Mouse (Mus musculus) brown adipose tissue, adult 24 weeks (tissue): ENCODE measurements at regions not wholly inside any gene's neighbourhood (a gene's known extent, or its start where the extent isn't known, plus 50 kb on each side); places are given as distances from the start of the nearest gene placed in this dataset.
A peak's percentile ranks its signal among the peaks of the same experiment; 100 is the strongest.

Experiments
- H3K27ac ChIP-seq: fragments of 200-500 bp; replicated peaks from 2 replicates; pipeline ENCODE4 v1.5.1; 2012; ENCODE audit warnings: low read depth, mild to moderate bottlenecking, low read length
- H3K4me1 ChIP-seq: fragments of 200-500 bp; 2 replicates; pipeline ENCODE4 v1.6.1; 2012; ENCODE audit warnings: low read length, mixed read lengths; ENCODE audit not compliant: control insufficient read depth, insufficient read depth, insufficient read length
- H3K4me3 ChIP-seq: fragments of 200-500 bp; 2 replicates; pipeline ENCODE4 v1.5.1; 2012; ENCODE audit warnings: low read depth, mild to moderate bottlenecking, low read length, moderate library complexity; ENCODE audit not compliant: insufficient read depth

- no peaks in the 10 kb centered on the region for H3K4me1 ChIP-seq
- H3K27ac ChIP-seq: no peak overlapping the region
- no peak overlapping the region for H3K4me3 ChIP-seq
Measured at GRCm38 (mm10) chr2:166412031-166412858, 256.8 kb upstream of the Sulf2 start.

- Histone ChIP-seq H3K4me1 (no peaks in the 10 kb centered on the region), H3K27ac (no peak overlapping the region), H3K4me3 (no peak overlapping the region)
Measured at GRCm38 (mm10) chr2:166409391-166409790, 253.9 kb upstream of the Sulf2 start.

GRCm38 (mm10) chr2:166408806-166409205 lies 253.3 kb upstream of the Sulf2 start:
- Histone ChIP-seq H3K27ac (no peak overlapping the region), H3K4me3 (no peak overlapping the region), H3K4me1 (no peaks in the 10 kb centered on the region)

- Histone ChIP-seq H3K4me1 (no peaks in the 10 kb centered on the region), H3K27ac (no peak overlapping the region), H3K4me3 (no peak overlapping the region)
Measured at GRCm38 (mm10) chr2:166408009-166408408, 252.5 kb upstream of the Sulf2 start.

DNA sequence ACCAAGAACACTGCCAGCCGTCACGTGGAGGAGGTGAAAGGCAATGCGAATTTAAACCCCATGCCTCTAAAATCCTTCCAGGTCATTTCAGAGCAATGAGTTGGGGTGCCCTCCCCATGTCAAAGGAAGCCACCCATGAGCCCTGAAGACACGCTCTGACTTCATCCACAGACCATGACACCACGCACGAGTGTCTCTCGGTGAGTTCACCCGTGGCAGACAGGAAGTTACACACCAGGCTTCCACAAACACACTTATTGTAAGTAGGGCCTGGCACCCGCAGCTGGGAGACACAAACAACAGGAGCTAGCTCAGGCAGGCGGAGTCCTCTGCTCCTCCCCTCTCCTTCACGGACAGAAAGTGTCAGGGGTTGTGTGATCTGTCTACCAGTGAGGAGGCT lies 251.4 kb upstream of the Sulf2 start:
- Histone ChIP-seq H3K27ac (no peak overlapping the region), H3K4me1 (no peaks in the 10 kb centered on the region), H3K4me3 (no peak overlapping the region)

GRCm38 (mm10) chr2:166403319-166403718 lies 247.9 kb upstream of the Sulf2 start:
- Histone ChIP-seq H3K4me1 (no peaks in the 10 kb centered on the region), H3K4me3 (no peak overlapping the region), H3K27ac (peak overlapping the region; percentile 90)

- no peak overlapping the region for H3K27ac ChIP-seq
- no peak overlapping the region for H3K4me3 ChIP-seq
- no peaks in the 10 kb centered on the region for H3K4me1 ChIP-seq
Measured at GRCm38 (mm10) chr2:166401860-166402259, 246.4 kb upstream of the Sulf2 start.

DNA sequence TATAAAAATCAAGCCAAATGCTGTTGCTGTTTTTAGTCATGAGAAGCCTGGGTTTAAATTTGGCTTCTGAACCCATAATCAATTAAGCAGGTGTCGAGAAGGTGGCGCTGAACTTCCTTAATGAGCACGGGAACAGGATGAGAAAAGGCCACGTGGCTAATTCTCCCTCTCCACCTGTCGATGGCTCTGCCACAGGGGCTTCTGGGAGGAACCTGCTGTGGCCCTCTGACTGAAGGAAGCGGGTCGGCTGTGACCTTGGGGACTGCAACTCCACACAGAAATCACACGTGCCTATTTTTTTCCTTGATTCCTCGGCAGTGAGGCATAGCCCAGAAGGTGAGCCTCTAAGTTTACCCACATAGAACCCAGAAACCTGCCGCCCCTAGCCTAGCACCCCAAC lies 244.8 kb upstream of the Sulf2 start:
- Histone ChIP-seq H3K27ac (no peak overlapping the region), H3K4me1 (no peaks in the 10 kb centered on the region), H3K4me3 (no peak overlapping the region)

DNA sequence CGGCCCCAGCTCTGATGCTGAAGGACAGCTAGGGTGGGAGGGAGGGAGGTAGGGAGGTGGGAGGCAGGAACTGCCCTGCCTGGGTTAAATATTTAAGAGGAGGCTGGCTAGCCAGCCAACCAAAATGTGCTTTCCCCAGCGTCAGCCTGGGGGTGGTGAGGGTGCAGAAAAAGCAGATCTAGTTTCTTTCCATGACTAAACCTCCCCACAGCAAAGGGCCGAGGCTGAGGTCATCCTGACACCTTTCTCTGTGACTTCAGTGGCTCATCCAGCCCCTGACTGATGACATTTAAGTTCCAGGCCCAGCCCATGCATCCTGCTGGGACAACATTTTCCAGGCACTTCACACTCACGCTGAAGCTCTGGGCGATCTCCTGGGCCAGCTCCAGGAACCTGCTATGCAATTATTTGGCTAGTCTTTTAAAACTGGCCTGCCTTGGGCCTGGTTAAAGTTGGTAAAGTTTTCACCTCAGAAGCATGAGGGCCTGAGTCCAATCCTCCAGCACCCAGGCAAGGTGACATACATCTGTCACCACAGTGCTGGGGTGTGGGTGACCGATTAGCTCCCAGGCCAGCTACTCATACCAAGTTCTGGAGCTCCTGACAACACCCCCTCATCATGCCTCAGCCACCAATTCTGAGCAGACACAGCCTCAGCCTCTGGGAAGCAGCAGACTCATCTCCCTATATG lies 243.8 kb upstream of the Sulf2 start:
- no peak overlapping the region for H3K4me3 ChIP-seq
- no peak overlapping the region for H3K27ac ChIP-seq
- H3K4me1 ChIP-seq: 0 out of 2 replicates have a peak, but pooled peaks cover 3% of the 10 kb centered on the region

GRCm38 (mm10) chr2:166398774-166399139 lies 243.3 kb upstream of the Sulf2 start:
- H3K4me3 ChIP-seq: no peak overlapping the region
- no peak overlapping the region for H3K27ac ChIP-seq
- H3K4me1 ChIP-seq: 0 out of 2 replicates have a peak, but pooled peaks cover 3% of the 10 kb centered on the region

DNA sequence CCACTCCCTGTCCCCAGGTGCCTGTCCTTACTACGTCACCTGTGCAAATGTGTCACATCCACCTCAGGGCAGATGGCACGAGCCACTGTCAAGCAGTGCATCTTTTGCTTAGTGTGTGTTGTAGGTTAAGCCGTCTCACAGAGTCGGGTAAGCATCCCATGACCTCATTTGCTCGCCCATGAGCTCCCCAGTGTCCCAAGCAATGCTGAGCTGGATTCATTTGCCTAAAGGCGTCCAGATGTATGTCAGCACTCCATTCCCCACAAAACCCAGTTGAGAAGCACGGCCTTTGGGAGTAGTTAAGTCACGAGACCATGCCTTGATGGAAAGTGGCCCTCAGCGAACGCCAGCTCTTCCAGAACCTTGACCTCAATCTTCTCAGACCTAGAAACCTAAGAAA lies 242.7 kb upstream of the Sulf2 start:
- Histone ChIP-seq H3K4me3 (no peak overlapping the region), H3K27ac (no peak overlapping the region), H3K4me1 (0 out of 2 replicates have a peak, but pooled peaks cover 3% of the 10 kb centered on the region)

GRCm38 (mm10) chr2:166394666-166395065 lies 239.2 kb upstream of the Sulf2 start:
- H3K4me3 ChIP-seq: no peak overlapping the region
- H3K4me1 ChIP-seq: 0 out of 2 replicates have a peak, but pooled peaks cover 3% of the 10 kb centered on the region
- H3K27ac ChIP-seq: no peak overlapping the region

DNA sequence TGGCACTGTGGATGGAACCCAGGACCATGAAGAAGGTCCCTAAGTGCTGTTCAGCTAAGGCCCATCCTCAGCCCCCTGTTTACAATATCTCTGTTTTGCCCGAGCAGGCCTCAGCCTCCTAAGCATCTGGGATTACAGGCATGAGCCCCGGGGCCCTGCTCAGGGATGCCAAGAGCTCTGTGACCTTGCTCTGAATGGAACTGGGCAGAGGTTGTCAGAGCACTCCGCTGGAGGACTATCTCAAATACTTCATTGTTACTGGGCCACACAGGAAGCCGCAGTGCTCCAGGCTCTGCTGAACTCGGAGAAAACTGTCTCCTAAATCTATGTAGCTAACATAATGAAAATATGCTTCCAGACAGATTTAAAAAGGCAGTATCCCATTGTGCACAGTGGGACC lies 235.7 kb upstream of the Sulf2 start:
- 0 out of 2 replicates have a peak, but pooled peaks cover 3% of the 10 kb centered on the region for H3K4me1 ChIP-seq
- H3K4me3 ChIP-seq: no peak overlapping the region
- H3K27ac ChIP-seq: no peak overlapping the region

DNA sequence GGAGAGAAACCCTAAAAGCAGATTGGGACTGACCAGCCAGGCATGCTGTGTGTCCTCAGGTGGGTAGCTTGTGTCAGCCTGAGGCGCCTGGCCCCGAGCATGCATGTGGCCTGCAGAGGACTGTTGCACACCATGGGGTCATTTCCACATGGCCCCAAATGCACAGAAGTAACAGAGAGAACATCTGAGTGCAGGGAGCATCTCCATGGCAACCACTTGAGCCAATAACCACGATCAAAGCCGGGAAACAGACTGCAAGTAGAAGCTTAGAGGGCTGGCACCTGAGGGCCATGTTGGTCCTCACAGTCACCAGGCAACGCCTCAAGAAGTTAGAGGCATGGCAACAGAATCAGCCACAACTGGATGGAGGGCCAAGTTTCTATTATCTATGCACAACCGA lies 232.6 kb upstream of the Sulf2 start:
- H3K4me3 ChIP-seq: no peak overlapping the region

GRCm38 (mm10) chr2:166386817-166387216 lies 231.4 kb upstream of the Sulf2 start:
- Histone ChIP-seq H3K4me3 (no peak overlapping the region), H3K27ac (no peak overlapping the region), H3K4me1 (no peaks in the 10 kb centered on the region)

More for the DNA sequence above, 232.6 kb upstream of the Sulf2 start:
- H3K4me1 ChIP-seq: no peaks in the 10 kb centered on the region
- no peak overlapping the region for H3K27ac ChIP-seq

DNA sequence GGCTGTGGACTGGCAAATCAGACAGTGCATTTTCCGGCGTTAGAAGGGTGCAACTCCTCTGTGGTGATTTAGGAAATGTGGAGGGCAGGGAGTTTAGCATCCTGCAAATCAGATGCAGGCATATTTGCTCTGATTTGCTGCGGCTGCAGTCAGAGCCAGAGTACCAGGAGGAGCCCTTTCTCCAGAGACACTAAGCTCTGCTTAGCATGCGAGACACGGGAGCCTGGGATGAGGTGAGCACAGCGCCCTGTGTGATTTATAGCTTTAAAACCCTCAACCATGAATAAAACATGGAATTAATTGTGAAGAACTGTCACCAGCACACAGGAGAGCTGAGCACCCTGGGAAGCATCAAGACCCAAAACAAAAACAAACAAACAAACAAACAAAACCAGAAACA lies 229.1 kb upstream of the Sulf2 start:
- Histone ChIP-seq H3K4me1 (no peaks in the 10 kb centered on the region), H3K27ac (no peak overlapping the region), H3K4me3 (no peak overlapping the region)
